Mouse (Mus musculus) cortical plate, adult 2 months (tissue): ENCODE results near the gene Grik4.

Source experiments
- CTCF ChIP-seq: fragments of 200-500 bp; IDR thresholded peaks from 2 replicates; pipeline ENCODE4 v1.5.1; 2011; ENCODE audit warnings: mild to moderate bottlenecking, control low read depth, low read length; ENCODE audit not compliant: insufficient read depth; ENCODE audit errors: extremely low read depth
- POLR2A ChIP-seq: fragments of 200-500 bp; IDR thresholded peaks from 2 replicates; pipeline ENCODE4 v1.6.1; 2011; ENCODE audit warnings: mild to moderate bottlenecking, low read length, control low read depth; ENCODE audit not compliant: insufficient read depth; ENCODE audit errors: extremely low read depth

- TF ChIP-seq CTCF (no peak), POLR2A (no peak)
These were observed 12.1 kb downstream of the Grik4 start for GRCm38 (mm10) chr9:42932146-42932545.
